Mouse (Mus musculus) intestine, embryonic 14.5 days (tissue): ENCODE data around the gene St8sia1. TPM values are rescaled to one million over a fixed set of nuclear protein-coding genes. Genes with fewer than 3 reads are reported as not detected.

Source experiments
- ATAC-seq: fragments of 200-750 bp; cut with Nextera tagmentation; replicated peaks from 2 replicates; pipeline ENCODE4 v1.8.0; 2017; ENCODE audit warnings: low read depth, moderate number of reproducible peaks, moderate TSS enrichment, moderate library complexity; ENCODE audit not compliant: low FRiP score, low TSS enrichment
- DNase-seq: peaks from one replicate; pipeline ENCODE4 v3.0.0-alpha.2; 2018; ENCODE audit warnings: low spot score
- H3K27ac ChIP-seq: fragments of 300-500 bp; sonication (generic); 2 replicates; pipeline ENCODE4 v1.5.1; 2014; ENCODE audit warnings: low read depth, mild to moderate bottlenecking, control low read depth
- H3K27me3 ChIP-seq: fragments of 300-500 bp; sonication (generic); replicated peaks from 2 replicates; pipeline ENCODE4 v1.6.1; 2014; ENCODE audit warnings: low read length, control low read depth; ENCODE audit not compliant: control insufficient read depth, insufficient read depth
- H3K36me3 ChIP-seq: fragments of 300-500 bp; sonication (generic); 2 replicates; pipeline ENCODE4 v1.6.1; 2014; ENCODE audit warnings: low read length, control low read depth; ENCODE audit not compliant: control insufficient read depth, insufficient read depth
- H3K4me1 ChIP-seq: fragments of 300-500 bp; sonication (generic); replicated peaks from 2 replicates; pipeline ENCODE4 v1.6.1; 2014; ENCODE audit warnings: low read length, control low read depth, mixed read lengths; ENCODE audit not compliant: control insufficient read depth, insufficient read depth
- H3K4me2 ChIP-seq: fragments of 300-500 bp; sonication (generic); 2 replicates; pipeline ENCODE4 v1.6.1; 2014; ENCODE audit warnings: low read length
- H3K4me3 ChIP-seq: fragments of 300-500 bp; sonication (generic); 2 replicates; pipeline ENCODE4 v1.5.1; 2014; ENCODE audit warnings: low read depth, low read length, control low read depth, mixed read lengths
- H3K9ac ChIP-seq: fragments of 300-500 bp; sonication (generic); 2 replicates; pipeline ENCODE4 v1.6.1; 2014; ENCODE audit warnings: mild to moderate bottlenecking, low read length
- H3K9me3 ChIP-seq: fragments of 300-500 bp; sonication (generic); 2 replicates; pipeline ENCODE4 v1.6.1; 2016; ENCODE audit warnings: low read length, control low read depth; ENCODE audit not compliant: control insufficient read depth
- WGBS: fragments of 180-500 bp; shearing (Covaris S2); extraction: QIAGEN DNeasy Blood & Tissue Kit; methylation state at CpG from one replicate; pipeline ENCODE4 v1.1.7; 2014; 5-methylcytosine and 5-hydroxymethylcytosine counted together
- polyA plus RNA-seq: library from polyadenylated mRNA; unstranded; fragments of >200 nt; fragmentation: Nextera tagmentation; extraction: Ambion mirVana; gene quantifications from 2 replicates; pipeline ENCODE4 v1.2.1, GENCODE M21; 2014

St8sia1 gene
- polyA plus RNA-seq, 1 experiment from 2014 or later = 1.8 TPM

DNA sequence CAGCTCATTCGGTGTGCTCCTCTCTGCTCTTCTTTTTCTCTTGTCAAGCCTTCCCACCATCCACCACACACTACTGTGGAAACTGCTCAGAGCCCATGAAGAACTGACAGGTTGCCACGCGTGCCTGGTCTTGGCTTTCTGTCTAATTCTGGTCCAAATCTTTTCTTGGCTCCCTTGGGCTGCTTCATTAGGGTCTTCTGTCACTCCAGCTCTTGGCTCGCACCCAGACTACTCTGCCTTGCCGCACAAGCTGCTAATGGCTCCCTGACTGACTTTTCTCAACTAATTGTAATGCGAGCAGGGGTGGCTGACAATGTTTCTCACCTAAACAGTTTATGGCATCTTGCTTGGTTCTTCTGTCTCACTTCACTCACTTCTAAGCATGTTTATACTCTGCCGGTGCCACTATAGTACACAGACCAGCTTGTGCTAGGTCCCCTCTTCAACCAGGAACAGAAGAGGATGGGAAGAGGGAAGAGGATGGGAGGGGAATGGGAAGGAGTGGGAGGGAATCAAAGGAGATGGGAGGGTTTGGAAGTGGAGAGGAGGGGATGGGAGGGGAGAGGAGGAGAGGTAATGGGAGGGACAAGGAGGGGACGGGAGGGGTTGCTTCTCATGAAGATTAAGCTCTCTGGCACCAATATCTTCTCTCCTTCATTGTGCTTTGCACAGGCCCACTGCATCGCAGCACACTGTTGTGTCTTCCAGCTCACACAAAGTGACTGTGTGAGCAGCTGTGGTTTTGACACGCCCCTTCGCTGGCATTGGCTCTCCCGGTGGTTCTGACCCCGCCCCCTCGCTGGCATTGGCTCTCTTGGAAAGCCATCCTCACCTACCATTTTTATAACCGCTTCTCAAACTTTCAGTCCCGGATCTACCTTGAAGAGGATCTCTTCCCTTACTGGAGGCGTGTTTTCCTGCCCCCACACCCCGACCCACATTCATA lies 175.9 kb downstream of the St8sia1 start:
- DNase-seq (no peak), ATAC-seq (no peak)
- WGBS = 44% methylated on average over 18 of the region's 18 CpGs
- no peaks in the 10 kb centered on the region for H3K36me3 ChIP-seq
- H3K27me3 ChIP-seq = no peaks in the 10 kb centered on the region
- no peaks in the 10 kb centered on the region for H3K9me3 ChIP-seq
- no peak overlapping the region for H3K4me3 ChIP-seq
- H3K4me1 ChIP-seq = peaks cover 8% of the 10 kb centered on the region
- H3K27ac ChIP-seq = no peak overlapping the region
- H3K9ac ChIP-seq = no peak overlapping the region
- H3K4me2 ChIP-seq = 0 out of 2 replicates have a peak overlapping the region, but pooled peaks have one; percentile 9

- no peak overlapping the region for H3K4me3 ChIP-seq
- DNase-seq (no peak), ATAC-seq (no peak)
- no peak overlapping the region for H3K27ac ChIP-seq
- no peaks in the 10 kb centered on the region for H3K9me3 ChIP-seq
- no peak overlapping the region for H3K9ac ChIP-seq
- H3K4me2 ChIP-seq = no peak overlapping the region
- H3K27me3 ChIP-seq = no peaks in the 10 kb centered on the region
- no peaks in the 10 kb centered on the region; the same call in 1 of the 2 replicates for H3K4me1 ChIP-seq
- WGBS = 86% methylated on average over 21 of the region's 21 CpGs
- no peaks in the 10 kb centered on the region for H3K36me3 ChIP-seq
Measured at GRCm38 (mm10) chr6:142786106-142786505, 178.1 kb downstream of the St8sia1 start.

- DNase-seq (no peak), ATAC-seq (no peak)
- Histone ChIP-seq H3K4me1 (no peaks in the 10 kb centered on the region; the same call in 1 of the 2 replicates), H3K4me2 (no peak overlapping the region), H3K9me3 (no peaks in the 10 kb centered on the region), H3K27me3 (no peaks in the 10 kb centered on the region), H3K9ac (no peak overlapping the region), H3K27ac (no peak overlapping the region), H3K4me3 (no peak overlapping the region), H3K36me3 (no peaks in the 10 kb centered on the region)
- 42% methylated on average over 4 of the region's 4 CpGs for WGBS
Measured at GRCm38 (mm10) chr6:142785343-142785742, 178.9 kb downstream of the St8sia1 start.

DNA sequence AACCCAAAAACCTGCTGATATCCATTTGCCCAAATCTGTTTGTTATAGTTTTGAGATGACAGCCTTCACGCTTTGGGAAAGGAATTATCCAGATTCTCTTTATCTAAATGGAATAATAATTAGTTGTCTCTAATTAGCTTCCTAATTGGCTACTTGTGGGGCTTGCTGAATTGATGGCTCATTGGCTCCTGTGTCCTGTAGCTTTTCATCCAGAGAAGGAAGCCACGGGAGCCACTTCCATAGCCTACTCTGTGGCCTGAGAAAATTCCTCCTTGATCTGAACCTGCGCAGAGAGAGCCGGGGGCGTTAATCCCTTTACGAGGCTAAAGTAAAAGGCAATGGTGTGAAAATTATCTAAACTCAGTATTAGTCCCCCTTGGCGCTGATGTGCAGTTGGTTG lies 183.0 kb downstream of the St8sia1 start:
- H3K27ac ChIP-seq = no peak overlapping the region
- H3K4me1 ChIP-seq = no peaks in the 10 kb centered on the region
- no peak overlapping the region for H3K4me2 ChIP-seq
- H3K27me3 ChIP-seq = no peaks in the 10 kb centered on the region
- H3K4me3 ChIP-seq = no peak overlapping the region
- no peak overlapping the region for H3K9ac ChIP-seq
- H3K36me3 ChIP-seq = no peaks in the 10 kb centered on the region
- no peak for ATAC-seq
- no peaks in the 10 kb centered on the region for H3K9me3 ChIP-seq
- 75% methylated on average over 7 of the region's 7 CpGs for WGBS
- no peak for DNase-seq

- WGBS = 83% methylated on average over 4 of the region's 4 CpGs
- Histone ChIP-seq H3K9me3 (no peaks in the 10 kb centered on the region), H3K9ac (no peak overlapping the region), H3K4me1 (no peaks in the 10 kb centered on the region), H3K4me2 (no peak overlapping the region), H3K27me3 (no peaks in the 10 kb centered on the region), H3K36me3 (peaks cover 2% of the 10 kb centered on the region), H3K27ac (no peak overlapping the region), H3K4me3 (no peak overlapping the region)
- DNase-seq (no peak), ATAC-seq (no peak)
Measured at GRCm38 (mm10) chr6:142780574-142781033, 183.6 kb downstream of the St8sia1 start.

DNA sequence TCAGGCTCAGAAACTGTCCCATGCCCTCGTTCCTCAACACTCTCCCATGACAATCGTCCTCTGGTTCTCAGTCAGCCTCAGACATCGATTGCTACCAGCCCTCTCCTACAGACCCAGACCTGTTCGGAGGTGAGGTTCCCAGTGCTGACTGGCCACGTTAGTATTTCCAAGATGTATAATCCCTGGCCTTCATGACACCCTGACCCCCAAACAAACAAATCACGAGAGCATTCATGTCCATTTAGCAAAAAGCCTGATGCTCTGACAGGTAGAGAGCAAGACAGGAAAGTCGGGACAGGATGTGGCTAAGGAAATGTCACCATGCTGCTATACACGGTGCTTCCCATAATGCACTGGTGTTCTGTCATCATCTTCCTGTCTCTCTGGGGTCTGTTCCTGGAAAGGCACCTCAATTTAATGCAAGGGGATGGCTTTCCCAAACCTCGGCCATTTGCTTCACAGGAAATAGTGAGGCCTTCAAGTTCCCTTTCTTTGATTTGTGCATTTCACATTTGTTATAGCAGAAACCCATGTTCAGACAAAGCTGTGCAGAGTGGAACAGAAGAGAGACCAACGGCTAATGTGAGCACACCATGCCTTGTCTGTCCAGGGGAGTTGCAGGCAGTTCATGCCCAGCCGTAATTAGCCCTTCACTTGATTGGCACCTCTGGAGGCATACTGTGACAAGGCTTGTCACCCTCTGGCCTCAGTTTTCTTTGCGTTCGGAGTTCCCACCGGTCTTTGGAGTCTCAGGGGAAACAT lies 184.3 kb downstream of the St8sia1 start:
- Histone ChIP-seq H3K4me2 (no peak overlapping the region), H3K9ac (no peak overlapping the region), H3K27me3 (no peaks in the 10 kb centered on the region), H3K36me3 (peaks cover 8% of the 10 kb centered on the region), H3K27ac (no peak overlapping the region), H3K9me3 (no peaks in the 10 kb centered on the region), H3K4me1 (no peaks in the 10 kb centered on the region), H3K4me3 (no peak overlapping the region)
- ATAC-seq = no peak
- 75% methylated on average over 14 of the region's 14 CpGs for WGBS
- DNase-seq = no peak

DNA sequence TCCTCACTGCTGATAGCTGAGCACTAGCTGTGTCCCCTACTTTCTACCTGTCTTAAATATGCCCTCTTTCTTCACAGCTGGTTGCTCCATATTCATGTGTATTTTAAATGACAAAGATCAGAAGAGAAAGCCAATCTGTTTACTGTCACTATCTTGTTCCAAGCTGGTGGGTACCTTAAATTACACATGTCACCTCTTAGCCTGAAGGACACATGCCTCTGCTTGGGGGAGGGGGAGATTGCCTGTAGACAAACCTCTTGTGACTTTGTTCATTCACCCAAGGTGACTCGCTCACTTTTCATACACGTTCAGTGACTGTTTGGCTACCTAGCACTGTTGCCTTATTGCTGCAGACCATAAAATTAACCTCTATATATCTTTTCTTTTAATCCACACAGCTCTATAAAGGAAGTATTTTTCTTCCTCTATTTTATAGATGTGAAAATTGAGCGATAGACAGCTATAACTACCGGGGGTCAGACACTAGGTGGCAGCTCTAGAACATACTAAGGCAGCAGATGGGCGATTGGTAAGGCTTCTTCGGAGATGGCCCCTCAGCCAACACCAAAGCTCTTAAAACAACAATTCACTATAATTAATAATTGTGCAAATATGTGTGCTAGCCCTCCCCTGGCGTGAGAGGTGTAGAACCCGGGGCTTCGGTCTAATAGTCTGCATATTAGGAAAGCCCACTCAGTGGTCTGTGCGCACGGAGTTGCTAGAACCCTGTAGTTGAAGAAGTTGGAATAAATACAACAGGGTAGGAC lies 185.0 kb downstream of the St8sia1 start:
- peaks cover 15% of the 10 kb centered on the region for H3K36me3 ChIP-seq
- H3K9me3 ChIP-seq = no peaks in the 10 kb centered on the region
- peak; percentile 59; the same call in 1 of the 2 replicates for ATAC-seq

DNA sequence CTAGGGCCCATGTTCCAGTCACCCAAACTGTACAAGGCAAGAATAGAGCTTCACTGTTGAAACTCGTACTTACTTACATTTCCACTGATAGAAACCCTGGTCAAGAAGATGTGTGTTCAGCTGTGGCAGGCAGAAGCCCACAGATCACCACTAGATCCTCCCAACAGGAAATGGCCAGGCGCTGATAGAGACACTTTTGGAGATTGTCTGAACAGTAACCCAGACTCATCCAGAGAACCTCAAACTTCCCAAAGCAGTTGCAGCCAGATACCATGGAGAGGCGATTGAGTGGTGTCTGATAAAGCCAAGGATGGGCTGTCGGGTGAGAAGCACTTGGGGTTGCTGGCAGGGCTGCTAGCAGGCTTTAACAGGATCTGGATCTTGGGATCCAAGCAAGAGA lies 187.3 kb downstream of the St8sia1 start:
- H3K36me3 ChIP-seq = peaks cover 37% of the 10 kb centered on the region
- H3K4me1 ChIP-seq = no peaks in the 10 kb centered on the region
- H3K9ac ChIP-seq = no peak overlapping the region
- WGBS = 71% methylated on average over 4 of the region's 4 CpGs
- no peak overlapping the region for H3K27ac ChIP-seq
- no peak overlapping the region for H3K4me2 ChIP-seq
- no peak for DNase-seq
- no peak for ATAC-seq
- no peak overlapping the region for H3K4me3 ChIP-seq
- no peaks in the 10 kb centered on the region for H3K27me3 ChIP-seq
- H3K9me3 ChIP-seq = no peaks in the 10 kb centered on the region

More for the DNA sequence above, 185.0 kb downstream of the St8sia1 start:
- H3K4me3 ChIP-seq = no peak overlapping the region
- 49% methylated on average over 11 of the region's 11 CpGs for WGBS
- no peak for DNase-seq
- H3K4me1 ChIP-seq = no peaks in the 10 kb centered on the region
- H3K4me2 ChIP-seq = no peak overlapping the region
- no peak overlapping the region for H3K27ac ChIP-seq
- H3K27me3 ChIP-seq = no peaks in the 10 kb centered on the region
- no peak overlapping the region for H3K9ac ChIP-seq
